Mouse (Mus musculus): ENCODE data around the gene Ccdc88b.

Ccdc88b gene

DNA sequence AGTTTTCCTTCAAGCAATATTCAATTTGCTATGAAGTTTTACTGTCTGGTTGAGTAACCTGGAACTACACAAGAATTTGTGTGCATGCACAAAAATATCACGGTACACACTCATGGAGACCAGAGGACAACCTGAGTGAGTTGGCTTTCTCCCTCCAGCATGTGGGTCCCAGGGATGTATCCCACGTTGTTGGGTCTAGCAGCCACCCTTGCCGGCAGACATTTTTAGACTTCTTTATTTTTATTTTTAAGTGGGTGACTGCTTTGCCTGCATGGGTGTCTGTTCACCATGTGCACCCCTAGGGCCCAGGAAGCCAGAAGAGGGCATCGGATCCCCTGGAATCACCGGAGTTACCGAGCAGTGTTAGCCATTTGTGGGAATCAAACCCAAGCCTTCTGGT lies 32.6 kb downstream of the Ccdc88b start:
- DNase-seq, result no peak

GRCm38 (mm10) chr19:6820538-6821195 lies 37.3 kb downstream of the Ccdc88b start:
- DNase-seq, result no peak

GRCm38 (mm10) chr19:6819143-6819827 lies 38.7 kb downstream of the Ccdc88b start:
- no peak for DNase-seq

GRCm38 (mm10) chr19:6814958-6815357 lies 43.1 kb downstream of the Ccdc88b start:
- DNase-seq, result no peak

- no peak for DNase-seq
These were observed 43.6 kb downstream of the Ccdc88b start for GRCm38 (mm10) chr19:6814366-6814765.
